Mouse (Mus musculus) gastrocnemius, adult 2 months (tissue): ENCODE results near the gene Cox11. TPM values are rescaled to one million over a fixed set of nuclear protein-coding genes. Genes with fewer than 3 reads are reported as not detected.

Experiments used
- DNase-seq: peaks from one replicate; pipeline ENCODE4 v3.0.0; 2022
- H3K27ac ChIP-seq: fragments of 200-600 bp; 2 replicates; pipeline ENCODE4 v1.8.1; 2022; ENCODE audit warnings: mild to moderate bottlenecking
- H3K4me3 ChIP-seq: fragments of 200-600 bp; 2 replicates; pipeline ENCODE4 v1.8.1; 2022; ENCODE audit warnings: mild to moderate bottlenecking, moderate library complexity
- CTCF ChIP-seq: fragments of 200-600 bp; IDR thresholded peaks from 2 replicates; pipeline ENCODE4 v1.8.1; 2022; ENCODE audit warnings: antibody characterized with exemption, mild to moderate bottlenecking, moderate library complexity
- intact Hi-C: fragments of 180-260 bp; cut with DNase I; formaldehyde crosslinking; loops from one replicate; pipeline ENCODE4 v1.15.1; 2025
- long read RNA-seq, 2 experiments: library from polyadenylated mRNA; stranded (forward); transcript quantifications; one replicate each; pipeline ENCODE4 v2.0.0; 2021
- total RNA-seq, 2 experiments: library from RNA; stranded (reverse); gene quantifications; 2 replicates each; pipeline ENCODE4 v1.2.3; 2021

Gene Cox11
- 10 to 100 TPM; 20.1 to 27.9 TPM for total RNA-seq
- long read RNA-seq, experiment 1, transcript Cox11-201 (4 exons, 1,224 nt), result major isoform, 41 of 45 reads
- long read RNA-seq, experiment 1, partial matches to known transcripts, result 0 of 45 reads
- long read RNA-seq, experiment 1, other reads (novel, unspliced or antisense), result 3 of 45 reads
- long read RNA-seq, experiment 2, transcript Cox11-201 (4 exons, 1,224 nt), result major isoform, 30 of 33 reads
- long read RNA-seq, experiment 2, partial matches to known transcripts, result 0 of 33 reads
- long read RNA-seq, experiment 2, other reads (novel, unspliced or antisense), result 3 of 33 reads

GRCm38 (mm10) chr11:90637440-90638311 is at the start of gene Cox11, which contains the start of gene Stxbp4:
Gene Cox11, plus strand, starts transcription at chr11:90638173.
Gene Stxbp4, minus strand, starts transcription at chr11:90638084.
- Histone ChIP-seq H3K4me3 (peak within 1 kb of the TSS; percentile 94), H3K27ac (peak within 1 kb of the TSS; percentile 97)
- intact Hi-C loops, result no loop called here
- peak; percentile 67 for TF ChIP-seq CTCF
- DNase-seq, result peak; percentile 96

DNA sequence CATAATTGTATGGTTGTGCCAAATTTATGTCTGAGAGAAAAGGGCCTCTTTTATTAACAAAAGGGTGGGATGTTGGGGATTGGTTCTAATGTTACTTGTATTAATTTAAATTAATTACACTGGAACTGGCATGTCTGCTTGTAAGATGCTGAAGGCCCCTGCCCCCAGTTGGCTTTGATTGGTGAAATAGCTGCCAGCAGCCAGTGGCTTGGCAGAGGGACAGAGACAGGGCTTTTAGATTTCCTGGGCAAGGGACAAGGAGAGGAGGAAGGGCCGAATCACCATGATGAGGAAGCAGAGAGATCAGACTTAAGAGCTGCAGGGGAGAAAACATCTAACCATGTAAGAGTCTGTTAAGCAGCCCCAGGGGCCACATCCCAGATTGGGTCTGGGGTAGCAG is 47.0 kb upstream of the Cox11 start:
- Histone ChIP-seq H3K27ac (no peak overlapping the region), H3K4me3 (no peak overlapping the region)
- intact Hi-C loops, result no loop called here
- DNase-seq, result no peak
- TF ChIP-seq CTCF, result no peak

GRCm38 (mm10) chr11:90595826-90596225 is 42.1 kb upstream of the Cox11 start:
- no peak for TF ChIP-seq CTCF
- intact Hi-C loops, result no loop called here
- no peak overlapping the region for H3K4me3 ChIP-seq
- H3K27ac ChIP-seq, result no peak overlapping the region
- DNase-seq, result no peak

GRCm38 (mm10) chr11:90603066-90603465 is 34.9 kb upstream of the Cox11 start:
- no peak for TF ChIP-seq CTCF
- Histone ChIP-seq H3K4me3 (no peak overlapping the region), H3K27ac (no peak overlapping the region)
- intact Hi-C loops, result no loop called here
- no peak for DNase-seq

- no peak for TF ChIP-seq CTCF
- Histone ChIP-seq H3K4me3 (no peak overlapping the region), H3K27ac (no peak overlapping the region)
- DNase-seq, result no peak
- intact Hi-C loops, result loop anchor here (10.0 kb wide), 1 partner anchor 617 kb away; no protein-coding TSS in a partner anchor
These were observed 25.9 kb upstream of the Cox11 start for GRCm38 (mm10) chr11:90612118-90612517.

GRCm38 (mm10) chr11:90614743-90615142 is 23.2 kb upstream of the Cox11 start:
- H3K27ac ChIP-seq, result no peak overlapping the region
- DNase-seq, result no peak
- intact Hi-C loops, result loop anchor here (5.0 to 10.0 kb wide), 2 partner anchors 307 to 620 kb away; no protein-coding TSS in a partner anchor
- TF ChIP-seq CTCF, result no peak
- H3K4me3 ChIP-seq, result no peak overlapping the region

- peak; percentile 68 for TF ChIP-seq CTCF
- intact Hi-C loops, result loop anchor here (2.0 to 10.0 kb wide), 3 partner anchors 309 to 622 kb away; no protein-coding TSS in a partner anchor
- no peak for DNase-seq
- no peak overlapping the region for H3K27ac ChIP-seq
- H3K4me3 ChIP-seq, result no peak overlapping the region
These were observed 21.5 kb upstream of the Cox11 start for GRCm38 (mm10) chr11:90616431-90616830.

GRCm38 (mm10) chr11:90622044-90622443 is 15.9 kb upstream of the Cox11 start:
- TF ChIP-seq CTCF, result no peak
- no peak overlapping the region for H3K27ac ChIP-seq
- no peak for DNase-seq
- intact Hi-C loops, result loop anchor here (5.0 kb wide), 1 partner anchor 305 kb away; no protein-coding TSS in a partner anchor
- H3K4me3 ChIP-seq, result no peak overlapping the region

- Histone ChIP-seq H3K27ac (no peak overlapping the region), H3K4me3 (no peak overlapping the region)
- intact Hi-C loops, result loop anchor here (5.0 kb wide), 1 partner anchor 305 kb away; no protein-coding TSS in a partner anchor
- no peak for TF ChIP-seq CTCF
- no peak for DNase-seq
These were observed 15.5 kb upstream of the Cox11 start for GRCm38 (mm10) chr11:90622500-90622899.

DNA sequence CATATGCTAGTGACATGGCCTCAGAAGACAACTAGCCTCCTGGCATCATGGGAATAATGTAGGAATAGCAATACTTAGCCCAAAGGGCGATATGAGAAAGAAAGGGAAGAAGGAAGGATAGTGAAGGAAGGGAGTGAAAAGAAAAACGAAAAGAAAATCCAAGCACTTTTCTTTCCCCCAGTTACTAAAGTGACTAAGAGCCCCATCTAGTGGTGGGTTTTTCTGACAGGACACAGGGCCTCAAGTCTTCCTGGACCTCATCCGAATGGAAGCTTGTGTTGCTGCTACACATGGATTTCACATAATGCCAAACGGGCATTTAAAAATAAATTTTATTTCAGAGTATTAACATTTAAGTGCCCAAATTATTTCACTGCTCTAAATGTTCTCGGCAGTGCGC is 14.5 kb upstream of the Cox11 start:
- intact Hi-C loops, result loop anchor here (5.0 kb wide), 1 partner anchor 306 kb away; no protein-coding TSS in a partner anchor
- H3K27ac ChIP-seq, result no peak overlapping the region
- DNase-seq, result no peak
- TF ChIP-seq CTCF, result peak; percentile 69
- H3K4me3 ChIP-seq, result no peak overlapping the region

GRCm38 (mm10) chr11:90625174-90625573 is 12.8 kb upstream of the Cox11 start:
- no peak overlapping the region for H3K4me3 ChIP-seq
- intact Hi-C loops, result no loop called here
- no peak for TF ChIP-seq CTCF

GRCm38 (mm10) chr11:90627751-90628150 is 10.2 kb upstream of the Cox11 start:
- intact Hi-C loops, result no loop called here
- no peak for TF ChIP-seq CTCF
- Histone ChIP-seq H3K4me3 (no peak overlapping the region), H3K27ac (no peak overlapping the region)
- no peak for DNase-seq

More at GRCm38 (mm10) chr11:90625174-90625573, 12.8 kb upstream of the Cox11 start:
- DNase-seq, result no peak
- no peak overlapping the region for H3K27ac ChIP-seq

- intact Hi-C loops, result no loop called here
- Histone ChIP-seq H3K4me3 (no peak overlapping the region), H3K27ac (peak overlapping the region; percentile 97)
- peak; percentile 39 for TF ChIP-seq CTCF
- DNase-seq, result no peak
These were observed 5.5 kb upstream of the Cox11 start for GRCm38 (mm10) chr11:90632480-90632879.
